Mouse (Mus musculus) hindbrain, embryonic 15.5 days (tissue): ENCODE results near the gene Zfp493. TPM values are rescaled to one million over a fixed set of nuclear protein-coding genes. Genes with fewer than 3 reads are reported as not detected.
"Not testable (repeated sequence)": the region's sequence is repeated elsewhere in the genome, so short reads cannot be mapped to it uniquely, and the experiment has no call there.

Experiments
- ATAC-seq: fragments of 200-750 bp; cut with Nextera tagmentation; 2 replicates; pipeline ENCODE4 v1.8.0; 2017; ENCODE audit warnings: low read depth, moderate number of reproducible peaks, moderate TSS enrichment; ENCODE audit not compliant: low FRiP score
- H3K27ac ChIP-seq: fragments of 300-500 bp; sonication (generic); replicated peaks from 2 replicates; pipeline ENCODE4 v1.5.1; 2015; ENCODE audit warnings: mild to moderate bottlenecking, inconsistent platforms
- H3K27me3 ChIP-seq: fragments of 300-500 bp; sonication (generic); 2 replicates; pipeline ENCODE4 v1.6.1; 2015; ENCODE audit warnings: control low read depth, inconsistent platforms
- H3K36me3 ChIP-seq: fragments of 300-500 bp; sonication (generic); 2 replicates; pipeline ENCODE4 v1.6.1; 2015; ENCODE audit warnings: control low read depth, inconsistent platforms
- H3K4me1 ChIP-seq: fragments of 300-500 bp; sonication (generic); replicated peaks from 2 replicates; pipeline ENCODE4 v1.6.1; 2015; ENCODE audit warnings: control low read depth, inconsistent platforms
- H3K4me2 ChIP-seq: fragments of 300-500 bp; sonication (generic); 2 replicates; pipeline ENCODE4 v1.6.1; 2015; ENCODE audit warnings: moderate library complexity, mild to moderate bottlenecking, inconsistent platforms
- H3K4me3 ChIP-seq: fragments of 300-500 bp; sonication (generic); 2 replicates; pipeline ENCODE4 v1.5.1; 2015; ENCODE audit warnings: mild to moderate bottlenecking, inconsistent platforms
- H3K9ac ChIP-seq: fragments of 300-500 bp; sonication (generic); 2 replicates; pipeline ENCODE4 v1.6.1; 2015; ENCODE audit warnings: inconsistent platforms
- H3K9me3 ChIP-seq: fragments of 300-500 bp; sonication (generic); 2 replicates; pipeline ENCODE4 v1.6.1; 2016; ENCODE audit warnings: control low read depth, inconsistent platforms
- WGBS: fragments of 180-500 bp; shearing (Covaris S2); methylation state at CpG from one replicate; pipeline ENCODE4 v1.1.7; 2015; 5-methylcytosine and 5-hydroxymethylcytosine counted together
- polyA plus RNA-seq: library from polyadenylated mRNA; unstranded; fragments of >200 nt; fragmentation: Nextera tagmentation; extraction: Ambion mirVana; gene quantifications from 2 replicates; pipeline ENCODE4 v1.2.1, GENCODE M21; 2015

Zfp493 gene
- polyA plus RNA-seq, 1 experiment from 2014 or later, result 3.7 TPM

- Histone ChIP-seq H3K9me3 (no peaks in the 10 kb centered on the region), H3K36me3 (no peaks in the 10 kb centered on the region), H3K27me3 (no peaks in the 10 kb centered on the region), H3K4me3 (no peak overlapping the region), H3K4me1 (peaks cover 4% of the 10 kb centered on the region; the same call in 1 of the 2 replicates), H3K4me2 (no peak overlapping the region), H3K9ac (no peak overlapping the region), H3K27ac (no peak overlapping the region)
- ATAC-seq, result no peak
- 76% methylated on average over 1 of the region's 1 CpGs for WGBS
Observed at GRCm38 (mm10) chr13:67811651-67812210, 32.2 kb downstream of the Zfp493 start.

- H3K36me3 ChIP-seq, result peaks cover 4% of the 10 kb centered on the region; the same call in 1 of the 2 replicates
- H3K9me3 ChIP-seq, result no peaks in the 10 kb centered on the region
- H3K27ac ChIP-seq, result peak overlapping the region; percentile 93; the same call in 1 of the 2 replicates
- WGBS, result 78% methylated on average over 8 of the region's 8 CpGs
- H3K4me3 ChIP-seq, result peak overlapping the region; percentile 98
- peaks cover 4% of the 10 kb centered on the region; the same call in 1 of the 2 replicates for H3K4me1 ChIP-seq
- H3K9ac ChIP-seq, result peak overlapping the region; percentile 79; the same call in 1 of the 2 replicates
- no peak for ATAC-seq
- H3K27me3 ChIP-seq, result no peaks in the 10 kb centered on the region
- H3K4me2 ChIP-seq, result peak overlapping the region; percentile 88
Observed at GRCm38 (mm10) chr13:67812961-67813709, 33.6 kb downstream of the Zfp493 start.

DNA sequence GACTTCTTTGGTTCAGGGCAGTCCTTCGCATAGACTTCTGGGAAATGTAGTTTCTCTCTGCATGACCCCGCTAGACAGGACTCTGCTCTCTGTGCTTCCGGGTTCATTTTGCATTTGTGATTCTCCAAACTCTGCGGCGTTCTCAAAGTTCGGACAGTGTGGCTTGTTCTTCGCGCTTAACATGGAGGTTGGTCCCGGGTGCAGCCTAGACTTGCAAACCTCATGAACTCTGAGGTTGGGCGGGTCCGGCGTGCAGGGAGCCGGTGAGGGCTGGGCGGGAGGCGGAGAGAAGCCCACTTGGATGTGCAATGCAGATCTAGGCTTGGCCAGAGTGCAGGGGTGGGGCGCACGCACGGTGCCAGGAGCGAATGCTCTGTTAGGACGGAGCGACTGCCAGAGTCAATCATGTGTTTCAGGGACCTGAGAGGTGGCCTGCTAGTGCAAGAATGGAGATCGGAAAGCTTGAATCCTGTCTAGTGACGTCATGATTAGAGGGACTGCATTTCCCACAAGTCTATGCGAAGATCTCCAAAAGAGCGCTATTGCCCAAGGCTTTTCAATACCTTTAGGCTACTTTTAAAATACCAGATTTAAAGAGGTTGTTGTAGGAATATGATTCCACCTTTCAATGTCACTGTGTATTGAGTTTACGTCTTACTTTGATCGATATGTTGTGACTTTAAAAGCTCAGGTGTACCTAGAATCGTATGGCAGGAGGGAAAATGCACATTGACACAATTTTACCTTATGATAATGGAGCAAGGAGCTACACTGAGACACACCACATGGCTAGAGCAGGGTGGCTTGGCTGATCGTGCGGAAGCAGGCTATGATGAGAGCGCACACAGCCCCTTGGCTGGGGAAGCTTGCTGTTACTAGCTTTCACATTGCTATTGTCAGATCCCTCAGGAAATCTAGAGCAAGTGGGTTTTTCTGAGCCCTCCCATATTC, 34.5 kb downstream of the Zfp493 start, which contains the start of gene Zfp273:
Gene Zfp273, plus strand, starts transcription at position 31 of the 951 bp plus-strand sequence.
- Histone ChIP-seq H3K4me2 (peak within 1 kb of the TSS; percentile 88), H3K27ac (peak within 1 kb of the TSS; percentile 93), H3K9ac (peak within 1 kb of the TSS; percentile 79), H3K4me1 (peaks cover 4% of the 10 kb centered on the region; the same call in 1 of the 2 replicates), H3K9me3 (peaks cover 3% of the 10 kb centered on the region; the same call in 1 of the 2 replicates), H3K36me3 (peaks cover 11% of the 10 kb centered on the region), H3K27me3 (no peaks in the 10 kb centered on the region), H3K4me3 (peak within 1 kb of the TSS; percentile 98)
- ATAC-seq, result peak; percentile 96
- 4% methylated on average over 31 of the region's 31 CpGs for WGBS

DNA sequence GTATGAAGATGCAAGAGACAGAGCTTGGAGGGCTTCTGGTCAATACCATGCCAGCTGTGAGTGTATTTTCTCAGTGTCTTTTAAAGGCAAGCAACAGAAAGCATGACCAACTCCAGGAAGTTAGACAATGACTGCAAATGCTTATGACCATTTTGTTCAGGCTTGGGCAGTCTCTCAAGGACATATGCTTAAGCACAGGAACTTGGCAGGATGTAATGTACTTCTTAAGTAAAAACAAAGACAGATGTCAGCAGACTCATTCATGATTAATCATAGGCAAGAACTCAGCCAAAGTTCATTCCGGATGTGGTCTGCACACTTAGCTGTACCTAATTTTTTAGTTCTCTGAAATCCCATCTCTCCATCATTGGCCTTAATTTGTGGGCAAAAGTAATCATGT, 39.1 kb downstream of the Zfp493 start:
- ATAC-seq, result no peak
- 98% methylated on average over 1 of the region's 1 CpGs for WGBS
- no peak overlapping the region for H3K4me3 ChIP-seq
- H3K27me3 ChIP-seq, result no peaks in the 10 kb centered on the region
- no peak overlapping the region for H3K9ac ChIP-seq
- peaks cover 11% of the 10 kb centered on the region; the same call in 1 of the 2 replicates for H3K9me3 ChIP-seq
- H3K36me3 ChIP-seq, result peaks cover 37% of the 10 kb centered on the region
- H3K4me1 ChIP-seq, result peaks cover 4% of the 10 kb centered on the region; the same call in 1 of the 2 replicates
- H3K4me2 ChIP-seq, result no peak overlapping the region
- H3K27ac ChIP-seq, result no peak overlapping the region

GRCm38 (mm10) chr13:67830911-67831336, 51.4 kb downstream of the Zfp493 start, which contains the start of gene Gm10037:
TSS of gene Gm10037 (plus strand) at chr13:67831106.
- peak; percentile 88 for ATAC-seq
- no peaks in the 10 kb centered on the region for H3K27me3 ChIP-seq
- peak within 1 kb of the TSS; percentile 71 for H3K27ac ChIP-seq
- H3K4me3 ChIP-seq, result peak within 1 kb of the TSS; percentile 48
- H3K9me3 ChIP-seq, result peaks cover 8% of the 10 kb centered on the region; the same call in 1 of the 2 replicates
- H3K4me1 ChIP-seq, result peaks cover 6% of the 10 kb centered on the region; the same call in 1 of the 2 replicates
- WGBS, result 6% methylated on average over 14 of the region's 14 CpGs
- peak within 1 kb of the TSS; percentile 58 for H3K9ac ChIP-seq
- peaks cover 12% of the 10 kb centered on the region for H3K36me3 ChIP-seq
- peak within 1 kb of the TSS; percentile 76 for H3K4me2 ChIP-seq

- H3K27me3 ChIP-seq, H3K4me2 ChIP-seq, H3K36me3 ChIP-seq, H3K9ac ChIP-seq, H3K9me3 ChIP-seq, H3K27ac ChIP-seq, H3K4me3 ChIP-seq, H3K4me1 ChIP-seq, ATAC-seq: not testable (repeated sequence)
Observed at GRCm38 (mm10) chr13:67833137-67833536, 53.6 kb downstream of the Zfp493 start.

Other genes starting within 250 kb of the Zfp493 start
- gene Zfp748, start 225.9 kb upstream of the Zfp493 start, polyA plus RNA-seq, result 13.1 and 13.4 TPM in 2 replicates
- gene Zfp729b, start 170.0 kb upstream of the Zfp493 start, polyA plus RNA-seq, result 4.6 TPM in 2 replicates
- gene Gm49345, start 141.9 kb upstream of the Zfp493 start, polyA plus RNA-seq, result 0.16 and 0.31 TPM in 2 replicates
- gene Zfp729a, start 141.9 kb upstream of the Zfp493 start, polyA plus RNA-seq, result 2.9 and 3.1 TPM in 2 replicates
- gene Zfp738, start 92.6 kb upstream of the Zfp493 start, polyA plus RNA-seq, result 13.6 and 15.9 TPM in 2 replicates
- gene Zfp65, start 50.5 kb upstream of the Zfp493 start, polyA plus RNA-seq, result 8.5 and 9.4 TPM in 2 replicates
- 6.3 and 7.4 TPM in 2 replicates for gene Zfp85, start 24.5 kb upstream of the Zfp493 start, polyA plus RNA-seq
- 11.5 and 13.0 TPM in 2 replicates for gene Zfp273, start 34.0 kb downstream of the Zfp493 start, polyA plus RNA-seq
- gene Gm10037, start 51.4 kb downstream of the Zfp493 start, polyA plus RNA-seq, result 5.8 and 6.3 TPM in 2 replicates
- gene BC048507, start 83.6 kb downstream of the Zfp493 start, polyA plus RNA-seq, result not detected in 2 replicates